Mouse (Mus musculus) lung, embryonic 16.5 days (tissue): Measurements from ENCODE around the gene Nkx1-2. TPM values are rescaled to one million over a fixed set of nuclear protein-coding genes. Genes with fewer than 3 reads are reported as not detected.

ENCODE experiments used
- ATAC-seq: fragments of 200-750 bp; cut with Nextera tagmentation; 2 replicates; pipeline ENCODE4 v1.8.0; 2017; ENCODE audit warnings: low read depth, mild to moderate bottlenecking, moderate library complexity
- H3K27ac ChIP-seq: fragments of 300-500 bp; sonication (generic); 2 replicates; pipeline ENCODE4 v1.5.1; 2014; ENCODE audit warnings: mild to moderate bottlenecking, control low read depth, low read length
- H3K27me3 ChIP-seq: fragments of 300-500 bp; sonication (generic); 2 replicates; pipeline ENCODE4 v1.6.1; 2014; ENCODE audit warnings: low read depth, low read length, mixed read lengths; ENCODE audit not compliant: control insufficient read depth, insufficient read depth
- H3K36me3 ChIP-seq: fragments of 300-500 bp; sonication (generic); 2 replicates; pipeline ENCODE4 v1.6.1; 2014; ENCODE audit warnings: low read length; ENCODE audit not compliant: control insufficient read depth, insufficient read depth
- H3K4me1 ChIP-seq: fragments of 300-500 bp; sonication (generic); replicated peaks from 2 replicates; pipeline ENCODE4 v1.6.1; 2014; ENCODE audit warnings: low read length, mixed read lengths; ENCODE audit not compliant: control insufficient read depth, insufficient read depth
- H3K4me2 ChIP-seq: fragments of 300-500 bp; sonication (generic); 2 replicates; pipeline ENCODE4 v1.6.1; 2014; ENCODE audit warnings: low read depth, low read length, control low read depth
- H3K4me3 ChIP-seq: fragments of 300-500 bp; sonication (generic); 2 replicates; pipeline ENCODE4 v1.5.1; 2014; ENCODE audit warnings: mild to moderate bottlenecking, low read length, control low read depth
- H3K9ac ChIP-seq: fragments of 300-500 bp; sonication (generic); 2 replicates; pipeline ENCODE4 v1.6.1; 2014; ENCODE audit warnings: low read length, control low read depth
- H3K9me3 ChIP-seq: fragments of 300-500 bp; sonication (generic); 2 replicates; pipeline ENCODE4 v1.6.1; 2016; ENCODE audit warnings: low read length; ENCODE audit not compliant: control insufficient read depth
- WGBS: fragments of 180-500 bp; shearing (Covaris S2); extraction: QIAGEN DNeasy Blood & Tissue Kit; methylation state at CpG from one replicate; pipeline ENCODE4 v1.1.7; 2014; 5-methylcytosine and 5-hydroxymethylcytosine counted together
- polyA plus RNA-seq: library from polyadenylated mRNA; unstranded; fragments of >200 nt; fragmentation: Nextera tagmentation; extraction: Ambion mirVana; gene quantifications from 2 replicates; pipeline ENCODE4 v1.2.1, GENCODE M21; 2015

Nkx1-2 gene
- polyA plus RNA-seq, 1 experiment from 2014 or later: not detected

- Histone ChIP-seq H3K27ac (no peak overlapping the region), H3K27me3 (peaks cover 39% of the 10 kb centered on the region), H3K36me3 (no peaks in the 10 kb centered on the region), H3K4me3 (no peak overlapping the region), H3K4me2 (no peak overlapping the region), H3K4me1 (peaks cover 9% of the 10 kb centered on the region), H3K9ac (no peak overlapping the region), H3K9me3 (no peaks in the 10 kb centered on the region)
- WGBS: 59% methylated on average over 2 of the region's 2 CpGs
- no peak for ATAC-seq
Measured at GRCm38 (mm10) chr7:132593762-132594161, 5.7 kb downstream of the Nkx1-2 start.

DNA sequence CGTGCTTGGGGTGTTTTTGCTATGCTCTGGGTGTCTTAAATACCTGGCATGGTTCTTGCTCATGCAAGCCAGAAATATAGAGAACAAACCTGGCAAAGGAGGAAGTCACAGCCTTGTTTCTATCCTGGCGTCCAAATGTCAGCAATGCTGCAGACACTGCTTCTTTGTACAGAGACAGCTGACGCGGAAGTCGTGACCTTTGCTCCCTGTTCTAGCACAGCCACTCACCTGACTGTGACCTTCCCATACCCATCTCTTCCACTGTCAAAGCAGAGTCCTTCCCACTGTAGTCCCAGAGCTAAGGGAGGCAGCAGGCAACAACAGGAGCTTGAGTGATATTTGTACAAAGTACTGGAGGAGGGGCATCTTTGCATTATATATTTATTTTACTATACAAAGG lies 9.8 kb downstream of the Nkx1-2 start:
- Histone ChIP-seq H3K4me1 (no peaks in the 10 kb centered on the region), H3K4me2 (no peak overlapping the region), H3K9ac (no peak overlapping the region), H3K27me3 (peaks cover 2% of the 10 kb centered on the region; the same call in 1 of the 2 replicates), H3K36me3 (no peaks in the 10 kb centered on the region), H3K4me3 (no peak overlapping the region), H3K9me3 (no peaks in the 10 kb centered on the region), H3K27ac (no peak overlapping the region)
- ATAC-seq: no peak
- 40% methylated on average over 5 of the region's 5 CpGs for WGBS

GRCm38 (mm10) chr7:132587167-132587566 lies 12.3 kb downstream of the Nkx1-2 start:
- no peak for ATAC-seq
- 38% methylated on average over 5 of the region's 5 CpGs for WGBS
- no peaks in the 10 kb centered on the region for H3K27me3 ChIP-seq
- H3K4me2 ChIP-seq: no peak overlapping the region
- H3K4me1 ChIP-seq: no peaks in the 10 kb centered on the region
- no peak overlapping the region for H3K27ac ChIP-seq
- no peaks in the 10 kb centered on the region for H3K36me3 ChIP-seq
- H3K9me3 ChIP-seq: no peaks in the 10 kb centered on the region
- no peak overlapping the region for H3K9ac ChIP-seq
- H3K4me3 ChIP-seq: no peak overlapping the region

GRCm38 (mm10) chr7:132585695-132586491 lies 13.5 kb downstream of the Nkx1-2 start:
- no peak overlapping the region for H3K27ac ChIP-seq
- H3K27me3 ChIP-seq: no peaks in the 10 kb centered on the region
- H3K36me3 ChIP-seq: no peaks in the 10 kb centered on the region
- H3K9ac ChIP-seq: no peak overlapping the region
- ATAC-seq: no peak
- no peak overlapping the region for H3K4me2 ChIP-seq
- 42% methylated on average over 3 of the region's 3 CpGs for WGBS
- no peak overlapping the region for H3K4me3 ChIP-seq
- no peaks in the 10 kb centered on the region for H3K9me3 ChIP-seq
- H3K4me1 ChIP-seq: no peaks in the 10 kb centered on the region

- WGBS: 80% methylated on average over 2 of the region's 2 CpGs
- Histone ChIP-seq H3K4me3 (no peak overlapping the region), H3K4me2 (no peak overlapping the region), H3K27me3 (no peaks in the 10 kb centered on the region), H3K4me1 (peaks cover 4% of the 10 kb centered on the region; the same call in 1 of the 2 replicates), H3K36me3 (no peaks in the 10 kb centered on the region), H3K27ac (no peak overlapping the region), H3K9me3 (no peaks in the 10 kb centered on the region), H3K9ac (no peak overlapping the region)
- no peak for ATAC-seq
Measured at GRCm38 (mm10) chr7:132581441-132581840, 18.0 kb downstream of the Nkx1-2 start.

DNA sequence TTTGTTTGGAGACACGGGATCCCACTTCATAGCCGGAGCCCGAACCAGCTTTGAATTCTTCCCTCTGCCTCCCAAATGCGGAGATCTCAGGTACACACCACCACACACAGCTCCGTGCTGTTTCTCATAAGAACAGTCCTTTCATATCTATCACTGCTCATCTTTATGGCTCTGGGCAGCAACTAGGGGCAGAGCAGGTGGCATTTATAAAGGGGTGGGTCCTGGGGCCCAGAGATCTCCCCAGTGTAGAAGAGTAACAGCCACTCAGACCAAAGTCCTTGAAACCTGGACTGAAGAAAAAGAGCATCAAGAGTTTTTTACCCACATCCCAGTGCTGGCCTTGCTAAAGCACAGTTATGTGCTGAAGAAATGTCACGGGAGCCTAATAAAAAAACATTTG lies 18.9 kb downstream of the Nkx1-2 start:
- H3K27ac ChIP-seq: no peak overlapping the region
- no peaks in the 10 kb centered on the region for H3K9me3 ChIP-seq
- no peak overlapping the region for H3K4me3 ChIP-seq
- no peak overlapping the region for H3K4me2 ChIP-seq
- H3K9ac ChIP-seq: no peak overlapping the region
- no peaks in the 10 kb centered on the region for H3K36me3 ChIP-seq
- no peaks in the 10 kb centered on the region for H3K27me3 ChIP-seq
- WGBS: 45% methylated on average over 6 of the region's 6 CpGs
- no peak for ATAC-seq
- H3K4me1 ChIP-seq: peaks cover 4% of the 10 kb centered on the region; the same call in 1 of the 2 replicates

GRCm38 (mm10) chr7:132576891-132577290 lies 22.5 kb downstream of the Nkx1-2 start:
- 42% methylated on average over 4 of the region's 4 CpGs for WGBS
- peak overlapping the region; percentile 49 for H3K9ac ChIP-seq
- no peaks in the 10 kb centered on the region for H3K36me3 ChIP-seq
- peak overlapping the region; percentile 56 for H3K4me2 ChIP-seq
- H3K4me3 ChIP-seq: peak overlapping the region; percentile 71; the same call in 1 of the 2 replicates
- ATAC-seq: no peak
- H3K4me1 ChIP-seq: peaks cover 22% of the 10 kb centered on the region
- H3K9me3 ChIP-seq: no peaks in the 10 kb centered on the region
- no peaks in the 10 kb centered on the region for H3K27me3 ChIP-seq
- H3K27ac ChIP-seq: peak overlapping the region; percentile 98; the same call in 1 of the 2 replicates

- Histone ChIP-seq H3K4me2 (peak within 1 kb of the TSS; percentile 70), H3K9ac (peak within 1 kb of the TSS; percentile 83), H3K36me3 (no peaks in the 10 kb centered on the region), H3K9me3 (no peaks in the 10 kb centered on the region), H3K27me3 (no peaks in the 10 kb centered on the region), H3K4me1 (peaks cover 29% of the 10 kb centered on the region), H3K4me3 (peak within 1 kb of the TSS; percentile 71), H3K27ac (peak within 1 kb of the TSS; percentile 98)
- ATAC-seq: peak; percentile 97
- WGBS: 2% methylated on average over 48 of the region's 49 CpGs
Measured at GRCm38 (mm10) chr7:132576116-132576650, 23.3 kb downstream of the Nkx1-2 start, which contains the start of gene Oat. Gene Oat, minus strand, starts transcription at chr7:132576398.

DNA sequence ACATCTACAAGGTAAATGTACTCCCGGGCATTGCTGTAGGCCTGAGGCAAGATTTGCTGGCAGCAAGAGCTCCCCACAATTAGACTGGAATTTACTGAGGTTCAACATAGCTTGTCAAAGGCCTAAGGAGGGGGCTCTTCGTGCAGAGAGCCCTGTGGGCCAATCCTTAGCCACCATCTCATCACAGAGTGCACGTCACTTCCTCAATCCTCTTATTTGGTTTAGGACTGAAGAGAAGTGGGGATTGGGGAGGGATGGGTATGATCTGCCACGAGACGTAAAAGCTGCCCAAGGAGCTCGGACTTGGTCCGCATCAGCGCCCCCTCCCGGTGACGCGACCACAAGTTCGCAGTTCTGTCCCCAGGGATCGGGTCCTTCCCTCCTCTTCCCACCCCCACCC lies 23.8 kb downstream of the Nkx1-2 start:
- H3K9ac ChIP-seq: peak overlapping the region; percentile 83
- 0% methylated on average over 13 of the region's 13 CpGs for WGBS
- H3K27ac ChIP-seq: peak overlapping the region; percentile 98
- no peaks in the 10 kb centered on the region for H3K27me3 ChIP-seq
- no peaks in the 10 kb centered on the region for H3K36me3 ChIP-seq
- ATAC-seq: peak; percentile 92
- H3K9me3 ChIP-seq: no peaks in the 10 kb centered on the region
- H3K4me1 ChIP-seq: peaks cover 30% of the 10 kb centered on the region
- peak overlapping the region; percentile 71 for H3K4me3 ChIP-seq
- peak overlapping the region; percentile 70 for H3K4me2 ChIP-seq
